Mouse (Mus musculus) liver, adult 2 months (tissue): ENCODE data around the gene Arg2. TPM values are rescaled to one million over a fixed set of nuclear protein-coding genes. Genes with fewer than 3 reads are reported as not detected.
A peak's percentile ranks its signal among the peaks of the same experiment; 100 is the strongest.

ENCODE experiments used
- DNase-seq: peaks from one replicate; pipeline ENCODE4 v3.0.0-alpha.2; 2011; ENCODE audit warnings: low read depth, low spot score; ENCODE audit errors: extremely low read depth
- H3K27ac ChIP-seq: fragments of 200-500 bp; replicated peaks from 2 replicates; pipeline ENCODE4 v1.5.1; 2012; ENCODE audit warnings: low read depth, mild to moderate bottlenecking, control low read depth, inconsistent platforms, low read length; ENCODE audit not compliant: insufficient read depth
- H3K27me3 ChIP-seq: fragments of 200-500 bp; 2 replicates; pipeline ENCODE4 v1.6.1; 2012; ENCODE audit warnings: mild to moderate bottlenecking, moderate library complexity, low read length, inconsistent platforms; ENCODE audit not compliant: control insufficient read depth, insufficient read depth
- H3K36me3 ChIP-seq: fragments of 200-500 bp; 2 replicates; pipeline ENCODE4 v1.6.1; 2012; ENCODE audit warnings: low read length, inconsistent platforms; ENCODE audit not compliant: control insufficient read depth, insufficient read depth
- H3K4me1 ChIP-seq: fragments of 200-500 bp; 2 replicates; pipeline ENCODE4 v1.6.1; 2011; ENCODE audit warnings: low read length; ENCODE audit not compliant: control insufficient read depth, insufficient read depth
- H3K4me3 ChIP-seq: fragments of 200-500 bp; 2 replicates; pipeline ENCODE4 v1.5.1; 2011; ENCODE audit warnings: low read depth, mild to moderate bottlenecking, control low read depth, low read length, moderate library complexity; ENCODE audit not compliant: insufficient read depth
- H3K79me2 ChIP-seq: fragments of 200-500 bp; 2 replicates; pipeline ENCODE4 v1.6.1; 2012; ENCODE audit warnings: inconsistent platforms, mild to moderate bottlenecking, low read length, moderate library complexity; ENCODE audit not compliant: control insufficient read depth, insufficient read depth
- H3K9ac ChIP-seq: fragments of 200-500 bp; 2 replicates; pipeline ENCODE4 v1.6.1; 2012; ENCODE audit warnings: low read depth, mild to moderate bottlenecking, control low read depth, inconsistent platforms, low read length
- CTCF ChIP-seq: fragments of 200-500 bp; IDR thresholded peaks from 2 replicates; pipeline ENCODE4 v1.5.1; 2011; ENCODE audit warnings: low read depth, low read length, control low read depth
- POLR2A ChIP-seq: fragments of 200-500 bp; IDR thresholded peaks from 2 replicates; pipeline ENCODE4 v1.6.1; 2011; ENCODE audit warnings: low read length, control low read depth; ENCODE audit not compliant: insufficient read depth; ENCODE audit errors: extremely low read depth
- WGBS: fragments of 180-500 bp; shearing (Covaris S2); methylation state at CpG from one replicate; pipeline ENCODE4 v1.1.7; 2018; 5-methylcytosine and 5-hydroxymethylcytosine counted together
- polyA plus RNA-seq: library from polyadenylated mRNA; depleted of rRNA; stranded (reverse); fragments of >200 nt; gene quantifications from 2 replicates; pipeline ENCODE4 v1.2.3, GENCODE M21; 2012
- total RNA-seq: library from RNA; depleted of rRNA; stranded (reverse); fragments of >200 nt; gene quantifications from 2 replicates; pipeline ENCODE4 v1.2.3, GENCODE M21; 2014

Arg2 gene
- total and polyA plus RNA-seq, 2 experiments, result 0.46 TPM; not detected in 1

DNA sequence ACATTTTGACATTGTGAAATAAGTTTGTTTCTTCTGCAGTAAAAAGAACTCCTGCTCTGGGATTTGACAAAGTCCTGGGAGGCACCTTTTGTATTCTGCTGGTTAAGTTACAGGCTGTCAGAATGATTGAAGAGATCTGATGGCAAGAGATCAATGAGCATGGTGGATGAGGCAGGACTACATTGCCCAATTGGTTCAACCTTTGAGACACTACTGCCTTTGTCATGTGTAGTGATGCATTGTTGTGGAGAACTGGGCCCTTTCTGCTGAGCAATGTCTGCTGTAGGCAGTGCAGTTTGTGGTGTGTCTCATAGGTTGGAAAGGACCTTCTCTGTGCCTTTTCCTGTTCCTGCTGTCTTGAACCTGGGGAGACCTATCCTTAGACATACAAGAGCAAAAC, 10.8 kb downstream of the Arg2 start:
- Histone ChIP-seq H3K36me3 (no peaks in the 10 kb centered on the region), H3K27me3 (no peaks in the 10 kb centered on the region), H3K79me2 (no peaks in the 10 kb centered on the region), H3K4me1 (no peaks in the 10 kb centered on the region), H3K27ac (peak overlapping the region; percentile 24; the same call in 1 of the 2 replicates), H3K4me3 (no peak overlapping the region), H3K9ac (no peak overlapping the region)
- TF ChIP-seq CTCF (no peak), POLR2A (no peak)
- DNase-seq, result no peak

DNA sequence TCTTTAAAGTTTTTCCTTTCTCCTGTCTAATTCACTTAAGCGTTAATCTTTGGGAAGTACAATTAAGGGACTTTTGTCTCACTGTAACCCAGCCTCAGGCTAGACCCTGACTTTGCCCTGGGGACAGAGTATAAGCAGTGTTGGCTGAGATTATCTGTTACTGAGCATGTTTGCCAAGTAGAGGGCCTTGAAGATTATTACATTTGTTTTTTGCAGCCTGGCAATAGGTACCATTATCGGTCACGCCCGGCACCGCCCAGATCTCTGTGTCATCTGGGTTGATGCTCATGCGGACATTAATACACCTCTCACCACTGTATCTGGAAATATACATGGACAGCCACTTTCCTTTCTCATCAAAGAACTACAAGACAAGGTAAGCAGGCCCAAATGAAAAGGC, 19.1 kb downstream of the Arg2 start:
- Histone ChIP-seq H3K4me3 (no peak overlapping the region), H3K27ac (no peak overlapping the region), H3K4me1 (no peaks in the 10 kb centered on the region), H3K79me2 (no peaks in the 10 kb centered on the region), H3K36me3 (peaks cover 5% of the 10 kb centered on the region), H3K9ac (no peak overlapping the region), H3K27me3 (no peaks in the 10 kb centered on the region)
- TF ChIP-seq POLR2A, result no peak
- no peak for TF ChIP-seq CTCF
- WGBS, result 96% methylated on average over 6 of the region's 6 CpGs
- peak; percentile 24 for DNase-seq

DNA sequence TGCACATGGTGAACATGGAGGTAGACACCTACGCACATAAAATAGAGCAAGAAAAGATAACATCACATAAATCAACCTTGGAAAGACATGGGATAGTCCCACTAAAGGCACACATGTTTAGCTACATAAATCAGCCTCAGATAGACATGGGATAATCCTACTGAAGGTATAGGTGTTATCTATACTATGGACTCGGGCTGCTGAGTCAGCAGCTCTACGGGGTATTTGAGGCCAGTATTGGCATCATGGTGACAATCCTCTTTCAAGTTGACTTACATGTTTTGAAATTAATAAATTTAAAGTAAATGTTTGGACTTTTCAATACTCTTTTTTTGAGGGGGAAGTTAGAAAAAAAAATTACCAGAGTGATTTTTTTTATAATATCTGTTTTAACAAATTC, 32.3 kb downstream of the Arg2 start:
- H3K36me3 ChIP-seq, result peaks cover 65% of the 10 kb centered on the region

DNA sequence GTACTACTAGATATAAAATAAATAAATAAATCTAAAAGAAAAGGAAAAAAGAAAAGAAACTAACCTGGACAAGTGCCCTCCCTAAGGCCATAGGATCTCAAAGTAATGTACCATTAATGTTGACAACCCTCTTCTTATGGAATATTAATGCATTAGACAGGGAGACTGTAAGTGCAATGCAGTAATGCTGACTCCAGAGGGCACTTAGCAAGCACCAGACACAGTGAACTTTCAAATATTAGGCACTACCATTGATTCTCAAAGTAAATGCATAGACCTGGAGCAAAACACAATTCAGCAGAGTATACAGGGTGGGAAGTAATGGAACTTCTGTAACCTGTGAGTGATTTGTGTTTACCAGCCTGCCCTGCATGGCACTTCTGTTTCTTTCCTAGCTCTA, 38.6 kb downstream of the Arg2 start:
- Histone ChIP-seq H3K4me1 (peaks cover 7% of the 10 kb centered on the region), H3K36me3 (peaks cover 19% of the 10 kb centered on the region), H3K79me2 (peaks cover 17% of the 10 kb centered on the region), H3K9ac (no peak overlapping the region), H3K4me3 (no peak overlapping the region), H3K27me3 (no peaks in the 10 kb centered on the region), H3K27ac (no peak overlapping the region)
- DNase-seq, result no peak
- TF ChIP-seq CTCF (no peak), POLR2A (no peak)

More for the DNA sequence above, 32.3 kb downstream of the Arg2 start:
- DNase-seq, result no peak
- H3K79me2 ChIP-seq, result peaks cover 4% of the 10 kb centered on the region; the same call in 1 of the 2 replicates
- WGBS, result 94% methylated on average over 3 of the region's 3 CpGs
- H3K4me1 ChIP-seq, result no peaks in the 10 kb centered on the region
- H3K27me3 ChIP-seq, result no peaks in the 10 kb centered on the region
- TF ChIP-seq CTCF, result no peak
- no peak for TF ChIP-seq POLR2A
- H3K9ac ChIP-seq, result no peak overlapping the region
- no peak overlapping the region for H3K27ac ChIP-seq
- no peak overlapping the region for H3K4me3 ChIP-seq

DNA sequence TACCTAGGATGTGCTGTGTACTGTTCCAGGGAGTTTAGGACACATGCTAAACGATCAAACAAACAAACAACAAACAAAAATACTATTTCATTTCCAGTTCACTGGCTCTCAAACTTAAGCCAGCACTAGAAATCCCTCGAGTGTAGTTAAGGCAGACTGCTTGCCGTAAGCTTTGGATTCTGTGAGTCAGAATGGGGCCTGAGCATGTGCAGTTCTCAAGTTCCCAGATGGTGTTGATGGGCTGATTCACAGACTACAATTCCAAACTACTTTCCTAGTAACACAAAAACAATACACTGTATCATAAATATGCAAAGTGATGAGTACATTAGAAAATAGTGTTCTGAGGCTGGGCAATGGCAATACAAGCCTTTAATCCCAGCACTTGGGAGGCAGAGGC, 39.8 kb downstream of the Arg2 start:
- peaks cover 17% of the 10 kb centered on the region for H3K79me2 ChIP-seq
- 83% methylated on average over 3 of the region's 3 CpGs for WGBS
- peaks cover 13% of the 10 kb centered on the region for H3K36me3 ChIP-seq
- no peak overlapping the region for H3K27ac ChIP-seq
- H3K4me3 ChIP-seq, result no peak overlapping the region
- TF ChIP-seq POLR2A (no peak), CTCF (no peak)
- peaks cover 7% of the 10 kb centered on the region for H3K4me1 ChIP-seq
- no peak for DNase-seq
- H3K9ac ChIP-seq, result no peak overlapping the region
- H3K27me3 ChIP-seq, result no peaks in the 10 kb centered on the region

DNA sequence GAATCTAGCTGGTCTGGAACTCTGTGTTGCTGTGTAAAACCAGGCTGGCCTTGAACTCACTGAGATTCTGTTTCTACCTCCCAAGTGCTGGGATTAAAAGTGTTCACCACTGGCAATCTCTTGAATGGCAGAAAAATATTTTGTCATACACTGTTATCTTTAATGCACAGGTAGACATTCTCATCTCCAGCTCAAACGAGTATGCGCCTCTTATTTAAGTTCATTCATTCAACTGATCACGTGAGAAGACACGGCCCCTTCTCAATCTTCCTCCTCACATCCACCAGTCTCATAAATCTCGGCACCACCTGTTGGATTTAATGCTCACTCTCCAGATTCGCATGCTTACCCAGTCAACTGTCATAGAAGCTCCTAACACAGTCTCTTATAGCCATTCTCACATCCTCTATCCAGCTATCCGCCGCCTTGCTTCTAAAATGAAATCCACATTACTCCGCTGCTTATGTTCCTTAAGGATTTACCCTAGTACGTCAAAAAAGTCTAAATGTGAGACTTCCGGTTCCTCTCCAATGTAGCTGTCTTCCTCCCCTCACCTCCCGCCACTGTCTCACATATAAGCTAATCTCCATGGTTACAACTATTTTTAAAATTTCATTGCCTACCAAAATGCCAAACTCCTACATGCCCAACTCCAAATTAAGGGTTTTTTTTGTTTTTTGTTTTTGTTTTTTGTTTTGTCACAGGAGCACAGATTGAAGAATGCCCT, 40.9 kb downstream of the Arg2 start:
- no peak overlapping the region for H3K27ac ChIP-seq
- no peak for TF ChIP-seq POLR2A
- no peak for TF ChIP-seq CTCF
- WGBS, result 33% methylated on average over 12 of the region's 12 CpGs

More for the DNA sequence above, 40.9 kb downstream of the Arg2 start:
- H3K36me3 ChIP-seq, result peaks cover 13% of the 10 kb centered on the region
- H3K79me2 ChIP-seq, result peaks cover 17% of the 10 kb centered on the region
- no peaks in the 10 kb centered on the region for H3K27me3 ChIP-seq
- no peak for DNase-seq
- H3K4me1 ChIP-seq, result peaks cover 7% of the 10 kb centered on the region
- no peak overlapping the region; the same call in 1 of the 2 replicates for H3K9ac ChIP-seq
- peak overlapping the region; percentile 98 for H3K4me3 ChIP-seq
